Mouse (Mus musculus) cerebellum, postnatal 14 days (tissue): Measurements from ENCODE around the gene Eya2.
"Not testable (repeated sequence)": the region's sequence is repeated elsewhere in the genome, so short reads cannot be mapped to it uniquely, and the experiment has no call there.

Experiments
- DNase-seq, 2 experiments: peaks; one replicate each; pipeline ENCODE4 v3.0.0; 2021; ENCODE audit warnings: mixed read lengths in 2 of 2

Eya2 gene

DNA sequence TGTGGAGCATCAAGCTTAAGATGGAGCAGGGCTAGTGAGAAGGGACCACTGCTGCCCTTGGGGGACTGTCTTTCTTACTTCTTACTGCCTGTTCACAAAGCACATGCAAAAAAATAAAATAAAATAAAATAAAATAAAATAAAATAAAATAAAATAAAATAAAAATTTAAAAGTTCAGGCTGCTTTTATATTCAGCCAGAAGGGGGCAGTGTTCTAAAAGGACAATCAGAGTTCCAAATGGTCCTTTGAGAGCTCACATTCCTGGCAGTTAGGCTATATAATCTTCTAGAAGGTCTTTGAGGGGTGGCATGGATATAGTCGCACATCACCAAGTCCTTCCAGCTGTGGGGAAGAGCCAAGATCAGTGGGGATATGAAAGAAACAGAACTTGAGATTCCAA lies 191.6 kb downstream of the Eya2 start:
- DNase-seq = no peak

GRCm38 (mm10) chr2:165788005-165788404 lies 193.2 kb downstream of the Eya2 start:
- DNase-seq = peak; percentile 98 to 99

DNA sequence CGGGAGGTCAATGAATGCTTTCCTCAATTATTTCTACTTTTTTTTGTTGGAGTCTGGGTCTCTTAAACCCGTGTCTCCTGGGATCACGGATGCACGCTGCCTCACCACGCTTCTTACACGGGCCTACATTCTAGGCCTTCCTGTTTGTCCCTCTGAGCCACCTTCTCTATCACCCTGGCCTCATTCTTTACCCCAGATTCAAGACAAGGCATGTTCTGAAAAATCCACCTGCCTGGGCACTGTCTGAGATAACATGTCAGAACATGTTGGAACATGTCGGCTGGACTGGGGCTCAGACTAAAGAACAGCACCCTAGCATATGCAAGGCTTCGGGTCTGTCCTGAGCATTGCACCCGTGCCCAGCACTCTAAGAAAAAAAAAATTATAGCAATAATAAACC lies 194.0 kb downstream of the Eya2 start:
- no peak for DNase-seq

DNA sequence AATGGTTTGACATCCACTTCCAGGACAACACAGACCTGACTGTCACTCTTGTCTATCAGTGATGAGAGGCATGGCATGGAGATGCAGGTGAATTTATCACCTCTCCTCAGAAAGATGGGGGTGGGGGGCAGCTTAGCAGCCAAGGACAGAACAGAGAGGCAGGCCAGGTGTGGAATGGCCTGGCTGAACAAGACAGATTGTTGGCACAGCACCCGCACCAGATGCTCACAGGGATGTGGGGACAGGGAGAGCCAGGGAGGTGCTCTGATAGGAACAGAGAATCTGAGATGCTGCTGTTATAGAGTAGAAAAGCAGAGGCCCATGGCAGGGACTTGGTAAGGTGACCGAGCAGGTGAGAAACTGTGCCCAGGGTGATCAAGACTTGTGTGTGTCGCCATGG lies 194.8 kb downstream of the Eya2 start:
- peak in 1 of 2 experiments; percentile 45 for DNase-seq

DNA sequence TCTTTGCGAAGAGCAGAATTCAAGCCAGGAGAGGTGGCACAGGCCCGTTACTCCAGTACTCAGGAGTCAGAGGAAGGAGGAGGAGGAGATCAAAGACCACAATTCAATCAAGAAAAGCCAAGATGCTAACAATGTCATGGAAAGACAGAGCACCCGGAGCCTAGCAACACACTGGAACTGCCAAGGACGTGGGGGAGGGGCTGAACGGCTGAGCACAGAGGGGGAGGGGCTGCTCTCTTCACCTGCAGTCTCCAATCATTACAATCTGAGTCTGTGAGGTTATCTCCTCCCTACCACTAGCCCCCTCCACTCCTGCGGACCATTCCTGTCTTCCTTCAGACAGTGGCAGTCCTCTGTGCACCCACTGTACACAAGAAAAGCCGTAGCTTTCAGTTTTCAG lies 196.2 kb downstream of the Eya2 start:
- peak in 1 of 2 experiments; percentile 62 for DNase-seq

DNA sequence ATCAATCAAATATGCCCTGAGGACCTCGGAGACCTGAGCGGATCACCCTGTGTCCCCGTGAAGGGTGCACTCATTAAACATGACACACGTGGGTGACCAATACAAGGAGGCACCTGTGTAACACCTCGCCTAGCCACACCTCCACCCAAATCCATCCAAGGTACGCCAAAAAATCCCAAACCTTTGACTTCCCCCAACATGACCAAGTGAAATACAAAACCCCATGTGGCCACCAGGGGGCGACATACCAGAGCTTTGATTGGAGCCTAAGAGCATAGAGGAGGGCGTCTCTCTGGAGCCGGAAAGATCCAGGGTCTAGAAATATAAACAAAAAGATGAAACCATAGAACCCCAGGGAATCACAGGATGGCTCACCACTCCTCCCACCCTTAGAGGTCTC lies 196.8 kb downstream of the Eya2 start:
- peak; percentile 74 to 84 for DNase-seq

- no peak for DNase-seq
These were observed 197.8 kb downstream of the Eya2 start for GRCm38 (mm10) chr2:165792431-165793282.

GRCm38 (mm10) chr2:165793283-165793638 lies 198.4 kb downstream of the Eya2 start:
- DNase-seq = no peak

DNA sequence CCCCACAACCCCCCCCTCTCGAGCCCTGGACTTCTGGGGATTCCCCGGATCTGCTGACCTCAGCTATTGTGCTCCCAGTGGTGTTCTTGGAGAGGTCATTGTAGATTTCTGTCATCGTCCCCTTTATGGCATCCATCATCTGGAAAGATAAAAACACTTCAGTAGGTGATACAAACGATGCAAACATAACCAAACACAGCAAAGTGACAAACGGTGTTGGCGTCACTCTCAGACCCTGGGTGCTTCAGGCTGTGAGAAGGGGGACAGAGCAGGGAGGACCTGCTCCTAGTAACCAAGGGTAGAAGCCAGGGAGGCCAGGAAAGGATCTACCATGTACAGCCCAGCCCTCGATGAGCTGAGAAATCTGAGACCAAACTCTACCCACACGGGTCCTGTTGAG lies 203.0 kb downstream of the Eya2 start:
- no peak for DNase-seq

DNA sequence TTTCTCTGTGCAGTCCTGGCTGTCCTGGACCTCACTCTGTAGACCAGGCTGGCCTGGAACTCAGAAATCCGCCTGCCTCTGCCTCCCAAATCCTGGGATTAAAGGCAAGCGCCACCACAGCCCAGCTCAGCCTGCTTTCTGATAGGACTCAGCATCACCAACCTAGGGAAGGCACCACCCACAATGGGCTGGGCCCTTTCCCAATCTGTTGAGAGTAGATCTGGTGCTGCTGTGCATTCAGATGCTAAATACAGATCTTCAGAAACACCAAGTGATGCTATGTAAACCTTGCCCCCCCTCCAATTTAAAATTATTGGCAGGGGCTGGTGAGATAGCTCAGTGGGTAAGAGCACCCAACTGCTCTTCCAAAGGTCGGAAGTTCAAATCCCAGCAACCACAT lies 205.3 kb downstream of the Eya2 start:
- not testable (repeated sequence) for DNase-seq

GRCm38 (mm10) chr2:165808179-165808975 lies 213.5 kb downstream of the Eya2 start:
- DNase-seq = no peak

GRCm38 (mm10) chr2:165809091-165809490 lies 214.3 kb downstream of the Eya2 start:
- DNase-seq = no peak

DNA sequence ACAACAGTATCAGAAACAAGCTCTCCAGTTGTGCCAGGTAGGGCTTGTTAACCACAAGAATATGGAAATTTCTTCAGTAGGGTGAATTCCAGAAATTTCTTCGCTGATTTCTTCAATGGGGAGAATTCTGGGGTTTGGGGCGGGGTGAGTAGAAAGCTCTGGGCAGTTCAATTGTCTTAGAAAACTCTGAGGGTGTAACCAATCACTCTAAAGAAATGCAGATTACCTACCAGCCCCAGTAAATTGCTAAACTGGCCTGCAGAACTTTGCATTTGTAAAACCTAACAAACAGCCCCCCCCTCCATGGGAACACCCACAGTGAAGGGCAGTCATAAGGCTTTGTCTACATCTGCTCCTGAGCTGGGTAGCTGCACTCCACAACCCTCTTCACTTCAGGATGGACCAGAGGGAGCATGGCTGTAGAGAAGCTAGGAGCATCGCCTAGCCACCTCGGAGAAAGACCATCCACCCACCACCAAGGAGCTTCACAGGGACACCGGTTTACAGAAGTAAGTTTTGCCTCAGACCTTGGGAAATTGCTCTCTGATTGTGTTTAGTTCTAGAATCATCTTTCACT lies 215.2 kb downstream of the Eya2 start:
- no peak for DNase-seq

GRCm38 (mm10) chr2:165811536-165811935 lies 216.7 kb downstream of the Eya2 start:
- peak; percentile 82 to 89 for DNase-seq

DNA sequence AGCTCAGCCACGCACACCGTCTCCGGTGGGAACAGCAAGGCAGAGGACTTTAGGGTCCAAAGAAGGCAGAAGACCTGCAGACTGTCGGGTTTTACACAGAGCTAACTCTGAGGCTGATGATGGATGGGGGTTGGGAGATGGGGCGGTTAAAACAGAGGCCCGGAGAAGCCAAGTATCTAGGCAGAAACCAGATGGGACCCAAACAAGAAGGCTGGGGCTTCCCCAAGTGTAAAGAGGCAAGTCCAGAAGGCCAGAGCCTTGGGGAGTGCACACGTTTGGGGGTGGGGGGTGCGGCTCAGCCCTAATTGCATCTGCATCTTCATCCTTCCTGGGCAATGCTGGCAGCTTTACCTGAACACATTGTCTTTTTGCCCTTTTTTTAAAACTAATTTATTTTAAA lies 218.1 kb downstream of the Eya2 start:
- no peak for DNase-seq

DNA sequence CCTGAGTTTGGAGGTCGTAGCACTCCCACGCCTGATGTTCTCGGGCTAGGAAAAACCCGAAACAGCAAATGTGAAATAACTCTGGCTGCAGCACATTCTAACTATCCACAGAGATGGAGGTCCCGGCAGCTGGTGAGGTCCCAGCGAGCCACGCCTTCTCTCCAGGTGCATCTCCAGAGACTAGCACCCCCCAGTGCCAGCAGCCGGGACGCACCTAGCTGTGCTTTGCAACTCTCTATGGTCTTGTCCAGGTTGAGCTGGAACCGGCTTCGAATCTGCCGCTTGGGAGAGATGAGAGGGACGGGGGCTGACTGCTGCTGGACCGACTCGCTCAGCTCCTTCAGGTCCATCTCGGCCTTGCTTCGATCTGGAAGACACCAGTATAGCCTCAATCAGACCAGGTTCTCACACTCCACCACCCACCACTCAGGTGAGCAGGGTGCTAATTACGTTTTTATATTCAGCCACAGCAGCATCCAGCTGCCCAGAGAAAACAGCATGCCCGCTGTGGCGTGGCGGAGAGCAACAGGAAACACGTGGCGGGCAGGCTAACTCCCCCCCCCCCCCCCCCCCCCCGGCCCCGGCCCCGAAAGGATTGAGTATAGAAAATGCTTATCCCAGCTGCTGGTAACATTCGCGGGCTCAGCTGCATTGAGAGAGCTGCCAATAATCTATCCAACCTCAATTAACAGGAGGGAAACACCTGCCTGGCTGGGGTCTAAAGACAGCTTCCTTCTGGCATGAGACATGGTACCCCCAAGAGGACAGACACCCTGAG lies 220.5 kb downstream of the Eya2 start:
- no peak for DNase-seq

DNA sequence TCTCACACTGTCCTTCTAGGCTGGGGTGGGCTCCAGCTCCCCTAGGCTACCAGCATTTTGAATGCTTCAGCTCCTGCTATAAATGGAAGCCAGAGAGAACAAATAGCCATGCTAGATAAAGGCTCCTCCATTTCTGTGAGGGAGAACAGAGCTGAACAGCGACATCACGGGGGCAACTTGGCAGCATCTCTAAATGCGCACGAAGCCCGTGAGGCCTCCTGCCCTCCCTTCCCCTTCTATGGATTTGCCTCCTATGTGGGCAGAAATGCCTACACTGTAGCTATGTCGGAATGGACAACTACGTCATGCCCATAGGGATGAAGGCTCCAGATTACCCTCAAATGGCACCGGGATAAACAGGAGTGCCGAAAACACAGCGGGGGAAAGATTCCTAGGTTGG lies 222.6 kb downstream of the Eya2 start:
- no peak for DNase-seq

DNA sequence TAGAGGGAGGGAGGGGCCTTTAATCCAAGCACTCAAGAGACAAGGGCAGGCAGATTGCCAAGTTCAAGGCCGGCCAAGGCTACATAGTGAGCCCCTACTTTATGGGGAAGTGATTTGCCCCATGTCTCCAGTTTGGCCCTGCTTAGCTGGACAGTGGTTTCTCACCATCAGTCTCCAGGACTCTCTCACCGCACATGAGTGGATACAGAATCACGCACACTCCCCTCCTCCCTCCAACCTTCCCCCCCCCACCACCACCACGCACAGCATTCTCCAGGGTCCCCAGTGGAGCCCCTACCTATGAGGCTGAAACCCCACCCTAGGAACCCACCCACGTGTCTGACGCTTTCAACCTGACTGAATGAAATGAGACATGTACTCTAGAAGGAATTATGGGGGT lies 223.7 kb downstream of the Eya2 start:
- DNase-seq = no peak

- DNase-seq = peak; percentile 81 to 83
These were observed 224.4 kb downstream of the Eya2 start for GRCm38 (mm10) chr2:165818985-165819948.

- no peak for DNase-seq
These were observed 225.2 kb downstream of the Eya2 start for GRCm38 (mm10) chr2:165820073-165820472.

GRCm38 (mm10) chr2:165820504-165821095 lies 225.8 kb downstream of the Eya2 start:
- peak in 1 of 2 experiments; percentile 44 for DNase-seq
